Mouse (Mus musculus): ENCODE measurements at regions not wholly inside any gene's neighbourhood (a gene's known extent, or its start where the extent isn't known, plus 50 kb on each side); places are given as distances from the start of the nearest gene placed in this dataset.

DNA sequence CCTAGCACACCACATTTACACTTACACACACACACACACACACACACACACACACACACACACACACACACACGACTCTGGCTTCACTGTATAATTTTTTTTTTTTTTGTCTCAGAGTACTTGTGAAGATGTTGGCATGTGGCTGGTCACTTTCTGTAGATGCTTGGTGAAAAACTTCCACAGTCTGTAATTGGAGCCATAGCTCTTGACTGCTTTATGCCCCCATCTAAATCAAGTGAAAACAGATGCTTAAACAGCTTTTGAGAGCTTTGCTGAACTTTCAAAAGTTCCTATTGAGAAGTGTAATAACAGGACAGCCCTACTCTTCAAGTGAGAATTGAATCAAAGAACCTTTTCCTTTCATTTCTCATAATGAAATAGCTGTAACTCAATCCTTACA lies 317.7 kb downstream of the Gm21750 start:
- no peak for DNase-seq (ENCODE audit: low spot score)

GRCm38 (mm10) chr14:73996229-73996628 lies 335.2 kb downstream of the Gm21750 start:
- DNase-seq (ENCODE audit: low spot score), result no peak

DNA sequence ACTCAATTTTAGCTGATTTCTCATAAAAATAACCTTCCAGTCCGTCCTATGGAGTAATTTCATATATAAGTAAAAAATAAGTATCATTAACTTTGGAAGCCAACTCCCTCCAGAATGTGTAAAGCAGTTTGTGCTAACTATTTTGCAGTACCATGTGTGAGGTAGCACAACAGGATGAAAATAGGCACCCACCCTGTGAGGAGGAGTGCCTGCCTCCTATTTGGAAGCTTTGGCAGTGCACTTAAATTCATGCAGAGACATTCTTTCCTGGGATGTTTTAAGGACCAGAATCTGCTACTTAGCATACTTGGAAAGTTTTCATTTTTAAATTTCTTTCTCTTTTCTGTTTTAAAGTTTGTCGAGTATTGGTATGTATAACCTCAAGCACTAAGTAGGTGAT lies 336.8 kb downstream of the Gm21750 start:
- no peak for DNase-seq (ENCODE audit: low spot score)

DNA sequence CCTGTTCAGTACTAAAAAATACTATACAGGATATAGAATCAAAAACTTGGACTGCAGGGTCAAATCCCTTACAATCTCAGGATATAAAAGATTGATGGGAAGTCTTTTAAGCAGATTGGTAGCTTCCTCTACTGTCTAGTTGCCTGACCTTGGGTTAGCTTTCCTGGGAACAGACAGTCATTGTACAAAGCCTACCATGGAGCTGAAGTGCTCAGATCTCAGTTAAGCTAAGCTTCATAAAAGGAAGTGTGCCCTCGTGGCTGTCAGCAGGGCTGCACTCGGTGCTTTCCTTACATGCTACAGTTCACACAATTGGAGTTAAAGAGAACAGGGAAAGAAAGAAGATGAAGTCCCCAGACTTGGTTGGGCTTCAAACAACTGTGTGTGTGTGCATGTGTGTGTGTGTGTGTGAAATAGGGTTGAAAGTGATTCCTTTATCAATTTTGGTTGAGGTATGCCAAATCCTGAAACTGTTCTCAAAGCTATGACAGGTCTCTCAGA lies 338.4 kb downstream of the Gm21750 start:
- no peak for DNase-seq (ENCODE audit: low spot score)

- no peak for DNase-seq (ENCODE audit: low spot score)
Measured at GRCm38 (mm10) chr14:74006911-74007310, 345.9 kb downstream of the Gm21750 start.

DNA sequence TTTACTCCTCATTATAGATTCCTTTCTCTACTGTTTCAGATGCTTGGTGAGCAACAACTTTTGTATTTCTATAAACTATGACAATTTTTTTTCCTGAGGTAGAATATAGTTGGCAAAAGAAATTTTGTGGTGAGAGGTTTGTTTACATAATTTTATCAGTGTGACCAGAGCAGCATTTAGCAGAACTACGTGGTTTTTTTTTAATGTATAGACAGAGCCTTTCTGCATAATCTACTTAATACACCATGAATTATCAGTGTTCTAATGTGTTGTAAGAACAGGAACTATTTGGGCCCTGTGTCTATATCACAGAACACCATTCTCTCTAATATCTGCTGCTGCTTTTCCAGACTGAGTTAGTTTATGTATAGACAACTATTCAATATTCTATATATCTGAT lies 350.5 kb downstream of the Gm21750 start:
- no peak for DNase-seq (ENCODE audit: low spot score)

- no peak for DNase-seq (ENCODE audit: low spot score)
Measured at GRCm38 (mm10) chr14:74019421-74019820, 358.4 kb downstream of the Gm21750 start.

- DNase-seq (ENCODE audit: low spot score), result no peak
Measured at GRCm38 (mm10) chr14:74047009-74047694, 386.1 kb downstream of the Gm21750 start.

DNA sequence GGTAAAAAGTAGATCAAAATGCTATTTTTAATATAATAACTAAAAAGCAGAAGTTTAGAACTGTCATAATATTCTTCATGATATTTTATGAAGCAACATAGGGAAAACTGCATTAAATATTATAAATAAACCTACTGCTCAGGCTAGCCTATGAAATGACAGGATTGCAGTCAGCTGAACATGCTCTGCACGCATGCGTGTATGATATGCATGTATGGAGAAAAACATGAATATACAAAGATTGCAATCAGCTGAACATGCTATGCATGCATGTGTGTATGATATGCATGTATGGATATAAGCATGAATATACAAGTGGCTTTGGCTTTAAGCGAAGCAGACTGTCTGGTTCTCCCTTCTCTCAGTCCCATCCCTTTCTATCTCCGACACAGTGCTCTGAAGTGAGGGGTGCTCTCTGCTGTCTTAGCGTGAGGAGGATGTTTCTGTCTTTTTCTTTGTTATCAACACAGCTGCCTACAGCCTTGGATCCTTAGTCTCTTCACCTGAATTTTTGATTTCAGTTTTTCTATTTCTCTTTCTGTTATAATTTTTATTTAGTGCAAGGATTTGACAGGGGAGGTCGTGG lies 386.8 kb downstream of the Gm21750 start:
- DNase-seq (ENCODE audit: low spot score), result no peak

GRCm38 (mm10) chr14:74048386-74048785 lies 387.4 kb downstream of the Gm21750 start:
- DNase-seq (ENCODE audit: low spot score), result no peak

DNA sequence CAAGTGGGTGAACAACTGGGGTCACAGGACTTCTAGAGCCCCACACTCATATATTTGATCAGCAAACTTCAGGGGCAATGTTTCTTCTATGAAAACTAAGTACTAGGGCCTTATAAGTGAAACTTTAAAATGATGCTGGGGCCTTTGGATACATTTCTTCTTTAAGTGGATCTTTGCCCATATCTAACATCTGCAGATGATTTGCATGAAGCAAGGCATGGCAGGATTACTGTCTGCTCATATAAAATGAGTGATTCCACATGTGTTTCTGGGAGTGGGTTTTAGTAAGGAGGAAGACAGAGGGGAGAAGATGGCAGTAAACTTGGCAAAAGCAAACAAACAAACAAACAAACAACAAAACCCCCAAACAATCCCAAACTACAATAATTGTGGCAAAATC lies 405.0 kb downstream of the Gm21750 start:
- no peak for DNase-seq (ENCODE audit: low spot score)

GRCm38 (mm10) chr14:74093016-74093415 lies 432.0 kb downstream of the Gm21750 start:
- DNase-seq (ENCODE audit: low spot score), result no peak

- DNase-seq (ENCODE audit: low spot score), result no peak
Measured at GRCm38 (mm10) chr14:74099696-74100095, 438.7 kb downstream of the Gm21750 start.

- no peak for DNase-seq (ENCODE audit: low spot score)
Measured at GRCm38 (mm10) chr14:74112603-74113002, 451.6 kb downstream of the Gm21750 start.

DNA sequence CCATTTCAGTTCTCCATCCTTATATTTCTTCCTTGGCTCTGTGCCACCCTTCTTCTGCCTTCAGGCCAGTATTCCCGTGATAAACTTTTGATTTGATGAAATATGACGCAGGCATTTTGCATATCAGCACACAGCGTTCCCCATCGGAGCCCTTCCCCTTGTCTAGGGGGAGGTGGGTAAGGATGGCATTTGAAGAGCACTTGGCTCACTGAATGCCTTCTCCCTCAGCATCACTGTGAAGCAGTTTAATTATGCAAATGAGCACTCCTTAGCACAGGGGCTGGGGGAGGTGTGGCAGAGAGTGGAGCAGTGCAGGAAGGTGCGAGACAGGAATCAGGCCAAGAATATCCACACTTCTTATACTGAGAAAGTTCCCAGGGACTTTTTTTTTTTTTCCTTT lies 452.1 kb downstream of the Gm21750 start:
- DNase-seq (ENCODE audit: low spot score), result no peak

- no peak for DNase-seq (ENCODE audit: low spot score)
Measured at GRCm38 (mm10) chr14:74113556-74113955, 452.5 kb downstream of the Gm21750 start.

- DNase-seq (ENCODE audit: low spot score), result no peak
Measured at GRCm38 (mm10) chr14:74117686-74118085, 456.7 kb downstream of the Gm21750 start.

DNA sequence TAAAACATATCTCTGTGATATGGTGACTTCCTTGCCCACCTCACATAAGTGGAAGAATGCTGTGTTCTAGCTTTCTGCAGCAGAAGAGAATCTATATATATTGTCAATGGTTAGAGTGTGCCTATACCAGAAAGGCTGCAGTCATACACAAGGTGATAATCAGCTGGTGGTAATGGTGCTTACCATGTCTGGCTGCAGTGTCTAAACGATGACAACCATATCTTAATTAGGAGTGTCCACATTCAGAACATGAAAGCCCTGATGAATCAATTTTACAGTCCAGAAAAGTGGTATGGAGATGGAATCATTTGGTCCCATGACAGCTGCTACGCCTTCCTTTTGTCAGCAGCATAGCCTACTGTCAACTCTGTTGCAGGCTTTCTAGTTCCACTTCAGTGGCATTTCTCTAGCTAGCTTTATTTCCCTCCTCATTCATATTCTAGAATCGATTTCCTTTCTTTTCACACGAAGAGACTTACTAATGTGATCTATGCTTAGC lies 484.2 kb downstream of the Gm21750 start:
- DNase-seq (ENCODE audit: low spot score), result no peak

- DNase-seq (ENCODE audit: low spot score), result no peak
Measured at GRCm38 (mm10) chr14:74166221-74166620, 474.4 kb upstream of the Htr2a start.

- DNase-seq (ENCODE audit: low spot score), result no peak
Measured at GRCm38 (mm10) chr14:74169131-74169875, 471.3 kb upstream of the Htr2a start.

DNA sequence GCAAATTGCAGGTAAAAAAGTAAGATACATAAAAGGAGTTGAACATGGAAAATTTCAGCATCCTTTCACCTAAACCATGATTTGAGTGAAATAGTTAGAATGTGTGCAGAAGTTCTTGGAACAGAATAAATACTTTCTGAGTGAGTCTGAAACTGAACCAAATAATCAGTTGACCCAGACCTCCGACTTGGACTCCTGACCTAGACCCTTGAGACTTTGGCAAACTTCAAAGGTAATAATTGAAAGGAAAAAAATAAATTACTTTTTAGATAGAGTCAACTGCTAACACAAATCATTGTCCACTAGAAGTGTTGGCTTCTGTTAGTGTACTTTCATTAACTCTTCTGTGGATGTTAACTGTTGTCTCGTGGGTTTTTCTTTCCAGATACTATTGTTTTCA lies 460.6 kb upstream of the Htr2a start:
- DNase-seq (ENCODE audit: low spot score), result no peak

- no peak for DNase-seq (ENCODE audit: low spot score)
Measured at GRCm38 (mm10) chr14:74182996-74183395, 457.6 kb upstream of the Htr2a start.

DNA sequence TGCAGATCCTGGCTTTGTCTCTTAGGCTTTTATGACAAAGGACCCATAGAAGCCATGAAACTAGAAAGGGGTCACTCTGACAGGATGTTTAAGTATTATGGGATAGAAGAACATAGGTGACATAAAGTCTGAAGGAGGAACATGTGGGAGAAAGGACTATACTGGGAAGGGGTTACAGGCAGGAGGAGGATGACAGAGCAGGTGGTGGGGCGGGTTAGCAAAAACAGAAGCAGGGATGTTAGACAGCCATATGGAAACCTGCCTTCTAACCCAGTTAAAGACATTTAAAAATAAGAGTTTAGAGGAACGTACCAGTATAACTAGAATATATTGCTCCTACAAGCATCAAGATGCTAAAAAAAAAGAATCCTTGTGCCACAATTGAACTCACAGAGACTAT lies 438.9 kb upstream of the Htr2a start:
- DNase-seq (ENCODE audit: low spot score), result no peak

All from ovary, adult 18-20 months (tissue).